Mouse (Mus musculus) spleen, adult 2 months (tissue): ENCODE data around the gene Nav3.

Source experiments
- CTCF ChIP-seq: fragments of 200-500 bp; IDR thresholded peaks from 2 replicates; pipeline ENCODE4 v1.5.1; 2011; ENCODE audit warnings: mild to moderate bottlenecking, inconsistent platforms; ENCODE audit not compliant: insufficient read depth, insufficient read length, insufficient replicate concordance; ENCODE audit errors: extremely low read depth
- POLR2A ChIP-seq: fragments of 200-500 bp; IDR thresholded peaks from 2 replicates; pipeline ENCODE4 v1.6.1; 2011; ENCODE audit warnings: low read depth, low read length, inconsistent platforms

DNA sequence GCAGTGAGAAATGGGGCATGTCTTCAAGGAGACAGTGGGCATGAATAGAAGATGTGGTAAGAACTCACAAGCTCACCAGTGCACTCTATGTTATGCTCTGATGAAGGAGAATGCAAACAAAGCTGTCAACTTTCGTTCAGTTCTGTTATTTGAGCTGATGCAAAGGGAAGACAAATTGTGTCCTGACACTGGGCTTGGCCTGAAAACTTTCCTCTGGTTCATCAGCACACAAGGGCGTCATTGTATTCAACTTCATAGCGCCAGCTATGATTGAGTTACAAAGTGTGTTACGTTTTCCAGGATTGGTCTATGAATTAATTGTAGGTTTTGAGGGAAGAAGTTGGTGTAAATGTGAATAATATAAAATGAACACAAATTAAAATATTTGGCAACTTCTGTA is 548.8 kb downstream of the Nav3 start:
- no peak for TF ChIP-seq POLR2A
- no peak for TF ChIP-seq CTCF
